Mouse (Mus musculus) midbrain, embryonic 16.5 days (tissue): Measurements from ENCODE around the gene Coq9. TPM values are rescaled to one million over a fixed set of nuclear protein-coding genes. Genes with fewer than 3 reads are reported as not detected.

Experiments
- ATAC-seq: fragments of 200-750 bp; cut with Nextera tagmentation; 2 replicates; pipeline ENCODE4 v1.8.0; 2017; ENCODE audit warnings: moderate TSS enrichment
- H3K27ac ChIP-seq: fragments of 300-500 bp; sonication (generic); 2 replicates; pipeline ENCODE4 v1.5.1; 2014; ENCODE audit warnings: mild to moderate bottlenecking, low read length, mixed read lengths
- H3K27me3 ChIP-seq: fragments of 300-500 bp; sonication (generic); 2 replicates; pipeline ENCODE4 v1.6.1; 2014; ENCODE audit warnings: low read depth, low read length, mixed read lengths; ENCODE audit not compliant: control insufficient read depth, insufficient read depth
- H3K36me3 ChIP-seq: fragments of 300-500 bp; sonication (generic); 2 replicates; pipeline ENCODE4 v1.6.1; 2014; ENCODE audit warnings: mild to moderate bottlenecking, low read length, moderate library complexity, mixed read lengths; ENCODE audit not compliant: control insufficient read depth, insufficient read depth
- H3K4me1 ChIP-seq: fragments of 300-500 bp; sonication (generic); 2 replicates; pipeline ENCODE4 v1.6.1; 2014; ENCODE audit warnings: mild to moderate bottlenecking, low read length, mixed read lengths; ENCODE audit not compliant: control insufficient read depth, insufficient read depth
- H3K4me2 ChIP-seq: fragments of 300-500 bp; sonication (generic); 2 replicates; pipeline ENCODE4 v1.6.1; 2014; ENCODE audit warnings: mild to moderate bottlenecking, low read length, mixed read lengths
- H3K4me3 ChIP-seq: fragments of 300-500 bp; sonication (generic); 2 replicates; pipeline ENCODE4 v1.5.1; 2014; ENCODE audit warnings: low read depth, mild to moderate bottlenecking, low read length, moderate library complexity, mixed read lengths
- H3K9ac ChIP-seq: fragments of 300-500 bp; sonication (generic); 2 replicates; pipeline ENCODE4 v1.6.1; 2014; ENCODE audit warnings: low read depth, low read length, mixed read lengths
- H3K9me3 ChIP-seq: fragments of 300-500 bp; sonication (generic); replicated peaks from 2 replicates; pipeline ENCODE4 v1.6.1; 2014; ENCODE audit warnings: mild to moderate bottlenecking, low read length, mixed read lengths; ENCODE audit not compliant: control insufficient read depth, poor library complexity, severe bottlenecking
- WGBS: fragments of 180-500 bp; shearing (Covaris S2); extraction: QIAGEN DNeasy Blood & Tissue Kit; methylation state at CpG from one replicate; pipeline ENCODE4 v1.1.7; 2014; 5-methylcytosine and 5-hydroxymethylcytosine counted together
- polyA plus RNA-seq: library from polyadenylated mRNA; unstranded; fragments of >200 nt; fragmentation: Nextera tagmentation; extraction: Ambion mirVana; gene quantifications from 2 replicates; pipeline ENCODE4 v1.2.1, GENCODE M21; 2015

Coq9 gene
- polyA plus RNA-seq, 1 experiment from 2014 or later, result 61.2 TPM

GRCm38 (mm10) chr8:94888383-94889036, 50.4 kb downstream of the Coq9 start:
- Histone ChIP-seq H3K36me3 (no peaks in the 10 kb centered on the region), H3K27me3 (no peaks in the 10 kb centered on the region), H3K4me2 (no peak overlapping the region), H3K9me3 (no peaks in the 10 kb centered on the region), H3K27ac (no peak overlapping the region), H3K9ac (no peak overlapping the region), H3K4me3 (no peak overlapping the region), H3K4me1 (no peaks in the 10 kb centered on the region)
- no peak for ATAC-seq
- 40% methylated on average over 14 of the region's 14 CpGs for whole genome bisulfite sequencing

- no peaks in the 10 kb centered on the region for H3K27me3 ChIP-seq
- 53% methylated on average over 2 of the region's 2 CpGs for WGBS
- H3K27ac ChIP-seq, result no peak overlapping the region
- no peak overlapping the region for H3K9ac ChIP-seq
- no peak overlapping the region for H3K4me3 ChIP-seq
- H3K9me3 ChIP-seq, result no peaks in the 10 kb centered on the region
- H3K36me3 ChIP-seq, result no peaks in the 10 kb centered on the region
- H3K4me2 ChIP-seq, result no peak overlapping the region
- H3K4me1 ChIP-seq, result no peaks in the 10 kb centered on the region
- no peak for ATAC-seq
Observed at GRCm38 (mm10) chr8:94892917-94893316, 54.8 kb downstream of the Coq9 start.

- Histone ChIP-seq H3K9ac (no peak overlapping the region), H3K36me3 (no peaks in the 10 kb centered on the region), H3K27me3 (no peaks in the 10 kb centered on the region), H3K4me2 (peak overlapping the region; percentile 36), H3K4me3 (0 out of 2 replicates have a peak overlapping the region, but pooled peaks have one; percentile 9), H3K4me1 (no peaks in the 10 kb centered on the region), H3K27ac (no peak overlapping the region), H3K9me3 (no peaks in the 10 kb centered on the region)
- no peak; the same call in 1 of the 2 replicates for ATAC-seq
- WGBS, result 7% methylated on average over 11 of the region's 11 CpGs
Observed at GRCm38 (mm10) chr8:94899262-94899661, 61.1 kb downstream of the Coq9 start.

- no peak for ATAC-seq
- Histone ChIP-seq H3K4me2 (no peak overlapping the region), H3K27me3 (no peaks in the 10 kb centered on the region), H3K27ac (no peak overlapping the region), H3K9me3 (no peaks in the 10 kb centered on the region), H3K4me3 (no peak overlapping the region), H3K9ac (0 out of 2 replicates have a peak overlapping the region, but pooled peaks have one; percentile 20), H3K36me3 (no peaks in the 10 kb centered on the region), H3K4me1 (no peaks in the 10 kb centered on the region)
- WGBS, result 22% methylated on average over 6 of the region's 6 CpGs
Observed at GRCm38 (mm10) chr8:94900617-94901016, 62.5 kb downstream of the Coq9 start.

GRCm38 (mm10) chr8:94901031-94901430, 62.9 kb downstream of the Coq9 start:
- 21% methylated on average over 5 of the region's 5 CpGs for WGBS

GRCm38 (mm10) chr8:94903709-94904108, 65.6 kb downstream of the Coq9 start:
- H3K4me1 ChIP-seq, result no peaks in the 10 kb centered on the region
- H3K9me3 ChIP-seq, result no peaks in the 10 kb centered on the region
- WGBS, result 67% methylated on average over 12 of the region's 12 CpGs
- no peak overlapping the region for H3K4me2 ChIP-seq
- no peak overlapping the region for H3K27ac ChIP-seq
- no peaks in the 10 kb centered on the region for H3K36me3 ChIP-seq
- H3K9ac ChIP-seq, result no peak overlapping the region
- no peak overlapping the region for H3K4me3 ChIP-seq
- ATAC-seq, result no peak
- H3K27me3 ChIP-seq, result no peaks in the 10 kb centered on the region

More at GRCm38 (mm10) chr8:94901031-94901430, 62.9 kb downstream of the Coq9 start:
- Histone ChIP-seq H3K4me3 (no peak overlapping the region), H3K4me2 (no peak overlapping the region), H3K27me3 (no peaks in the 10 kb centered on the region), H3K36me3 (no peaks in the 10 kb centered on the region), H3K27ac (no peak overlapping the region), H3K4me1 (no peaks in the 10 kb centered on the region), H3K9ac (0 out of 2 replicates have a peak overlapping the region, but pooled peaks have one; percentile 20), H3K9me3 (no peaks in the 10 kb centered on the region)
- ATAC-seq, result no peak

Other genes with a start within 250 kb of the Coq9 start
- 51.2 and 56.6 TPM in 2 replicates for gene Rspry1, start 236.4 kb upstream of the Coq9 start, polyA plus RNA-seq
- 74.0 and 88.9 TPM in 2 replicates for gene Fam192a, start 236.3 kb upstream of the Coq9 start, polyA plus RNA-seq
- gene Arl2bp, start 171.7 kb upstream of the Coq9 start, polyA plus RNA-seq, result 179 and 183 TPM in 2 replicates
- gene Pllp, start 142.0 kb upstream of the Coq9 start, polyA plus RNA-seq, result 1.7 and 3.4 TPM in 2 replicates
- not detected in 2 replicates for gene Ccl22, start 92.7 kb upstream of the Coq9 start, polyA plus RNA-seq
- gene Cx3cl1, start 66.3 kb upstream of the Coq9 start, polyA plus RNA-seq, result 38.4 and 55.8 TPM in 2 replicates
- 0.40 and 0.62 TPM in 2 replicates for gene Ccl17, start 27.9 kb upstream of the Coq9 start, polyA plus RNA-seq
- 188 and 194 TPM in 2 replicates for gene Ciapin1, start within 50 bp of the Coq9 start, polyA plus RNA-seq
- gene Polr2c, start 19.1 kb downstream of the Coq9 start, polyA plus RNA-seq, result 111 and 112 TPM in 2 replicates
- 96.2 and 112 TPM in 2 replicates for gene Dok4, start 38.0 kb downstream of the Coq9 start, polyA plus RNA-seq
- gene Ccdc102a, start 79.8 kb downstream of the Coq9 start, polyA plus RNA-seq, result 3.4 and 3.8 TPM in 2 replicates
- 0.62 TPM in 1 of 2 replicates, not detected in the other for gene Adgrg5, start 85.4 kb downstream of the Coq9 start, polyA plus RNA-seq
- 147 and 153 TPM in 2 replicates for gene Adgrg1, start 136.4 kb downstream of the Coq9 start, polyA plus RNA-seq
- 0.56 and 0.64 TPM in 2 replicates for gene Adgrg3, start 179.4 kb downstream of the Coq9 start, polyA plus RNA-seq
- 2.4 and 2.5 TPM in 2 replicates for gene Drc7, start 216.8 kb downstream of the Coq9 start, polyA plus RNA-seq
- 43.4 and 50.2 TPM in 2 replicates for gene Katnb1, start 242.9 kb downstream of the Coq9 start, polyA plus RNA-seq